Mouse (Mus musculus) forebrain, embryonic 10.5 days (tissue): ENCODE data around the gene Aph1a. TPM values are rescaled to one million over a fixed set of nuclear protein-coding genes. Genes with fewer than 3 reads are reported as not detected.

Experiments
- DNase-seq: peaks from one replicate; pipeline ENCODE4 v3.0.0-alpha.2; 2017; ENCODE audit warnings: low spot score; ENCODE audit errors: extremely low spot score
- H3K27ac ChIP-seq: fragments of 300-500 bp; sonication (generic); 2 replicates; pipeline ENCODE4 v1.5.1; 2016; ENCODE audit warnings: mild to moderate bottlenecking
- H3K27me3 ChIP-seq: fragments of 300-500 bp; sonication (generic); 2 replicates; pipeline ENCODE4 v1.6.1; 2016; ENCODE audit warnings: mild to moderate bottlenecking; ENCODE audit not compliant: poor library complexity, severe bottlenecking
- H3K36me3 ChIP-seq: fragments of 300-500 bp; sonication (generic); replicated peaks from 2 replicates; pipeline ENCODE4 v1.6.1; 2016; ENCODE audit warnings: mild to moderate bottlenecking, moderate library complexity
- H3K4me1 ChIP-seq: fragments of 300-500 bp; sonication (generic); 2 replicates; pipeline ENCODE4 v1.6.1; 2016
- H3K4me3 ChIP-seq: fragments of 300-500 bp; sonication (generic); 2 replicates; pipeline ENCODE4 v1.5.1; 2016; ENCODE audit warnings: mild to moderate bottlenecking, moderate library complexity
- H3K9me3 ChIP-seq: fragments of 300-500 bp; sonication (generic); 2 replicates; pipeline ENCODE4 v1.6.1; 2016; ENCODE audit warnings: mild to moderate bottlenecking, moderate library complexity
- WGBS: fragments of 180-500 bp; shearing (Covaris S2); methylation state at CpG from one replicate; pipeline ENCODE4 v1.1.7; 2016; 5-methylcytosine and 5-hydroxymethylcytosine counted together
- polyA plus RNA-seq: library from polyadenylated mRNA; unstranded; fragments of >200 nt; fragmentation: Nextera tagmentation; extraction: Ambion mirVana; gene quantifications from 2 replicates; pipeline ENCODE4 v1.2.1, GENCODE M21; 2016

Gene Aph1a
- polyA plus RNA-seq, 1 experiment from 2014 or later, result 28.7 TPM

GRCm38 (mm10) chr3:95866071-95866470 is 27.7 kb upstream of the Aph1a start:
- no peak for DNase-seq
- Histone ChIP-seq H3K36me3 (peaks cover 87% of the 10 kb centered on the region), H3K9me3 (no peaks in the 10 kb centered on the region), H3K27me3 (no peaks in the 10 kb centered on the region), H3K27ac (no peak overlapping the region), H3K4me1 (peaks cover 12% of the 10 kb centered on the region), H3K4me3 (no peak overlapping the region)
- 97% methylated on average over 5 of the region's 5 CpGs for WGBS

GRCm38 (mm10) chr3:95867408-95867807 is 26.4 kb upstream of the Aph1a start:
- Histone ChIP-seq H3K27me3 (no peaks in the 10 kb centered on the region), H3K4me3 (no peak overlapping the region), H3K36me3 (peaks cover 74% of the 10 kb centered on the region), H3K4me1 (peaks cover 19% of the 10 kb centered on the region), H3K27ac (no peak overlapping the region), H3K9me3 (no peaks in the 10 kb centered on the region)
- no peak for DNase-seq
- 94% methylated on average over 2 of the region's 2 CpGs for WGBS

- Histone ChIP-seq H3K9me3 (no peaks in the 10 kb centered on the region), H3K27me3 (no peaks in the 10 kb centered on the region), H3K4me1 (peaks cover 23% of the 10 kb centered on the region), H3K27ac (peak overlapping the region; percentile 90), H3K4me3 (peak overlapping the region; percentile 80), H3K36me3 (peaks cover 46% of the 10 kb centered on the region)
- WGBS, result 9% methylated on average over 15 of the region's 15 CpGs
- DNase-seq, result no peak
Measured at GRCm38 (mm10) chr3:95870976-95871375, 22.8 kb upstream of the Aph1a start.

GRCm38 (mm10) chr3:95871392-95871867 is 22.3 kb upstream of the Aph1a start, which contains the start of gene Mrps21:
Gene Mrps21, minus strand, starts transcription at chr3:95871519.
- no peaks in the 10 kb centered on the region for H3K27me3 ChIP-seq
- no peaks in the 10 kb centered on the region for H3K9me3 ChIP-seq
- H3K4me1 ChIP-seq, result peaks cover 23% of the 10 kb centered on the region
- H3K27ac ChIP-seq, result peak within 1 kb of the TSS; percentile 90
- peak within 1 kb of the TSS; percentile 80 for H3K4me3 ChIP-seq
- WGBS, result under 1% methylated on average over 33 of the region's 33 CpGs
- H3K36me3 ChIP-seq, result peaks cover 43% of the 10 kb centered on the region
- peak; percentile 83 for DNase-seq

GRCm38 (mm10) chr3:95872048-95872447 is 21.7 kb upstream of the Aph1a start:
- no peaks in the 10 kb centered on the region for H3K27me3 ChIP-seq
- peak overlapping the region; percentile 90 for H3K27ac ChIP-seq
- H3K9me3 ChIP-seq, result no peaks in the 10 kb centered on the region
- peaks cover 37% of the 10 kb centered on the region for H3K36me3 ChIP-seq
- 85% methylated on average over 7 of the region's 7 CpGs for WGBS
- no peak for DNase-seq
- peak overlapping the region; percentile 80 for H3K4me3 ChIP-seq
- H3K4me1 ChIP-seq, result peaks cover 23% of the 10 kb centered on the region

- no peaks in the 10 kb centered on the region for H3K9me3 ChIP-seq
- H3K27me3 ChIP-seq, result peaks cover 11% of the 10 kb centered on the region
- no peak overlapping the region for H3K27ac ChIP-seq
- peaks cover 22% of the 10 kb centered on the region for H3K4me1 ChIP-seq
- WGBS, result 92% methylated on average over 4 of the region's 4 CpGs
- no peak overlapping the region for H3K4me3 ChIP-seq
- DNase-seq, result no peak
- peaks cover 14% of the 10 kb centered on the region for H3K36me3 ChIP-seq
Measured at GRCm38 (mm10) chr3:95879063-95879462, 14.7 kb upstream of the Aph1a start.

GRCm38 (mm10) chr3:95881979-95882815 is 11.6 kb upstream of the Aph1a start, which contains the start of gene Ciart:
Gene Ciart, minus strand, starts transcription at chr3:95882251.
- peak within 1 kb of the TSS; percentile 82 for H3K27ac ChIP-seq
- peak within 1 kb of the TSS; percentile 67 for H3K4me3 ChIP-seq
- peaks cover 22% of the 10 kb centered on the region for H3K4me1 ChIP-seq
- under 1% methylated on average over 66 of the region's 66 CpGs for WGBS
- peak; percentile 97 for DNase-seq
- H3K9me3 ChIP-seq, result no peaks in the 10 kb centered on the region
- peaks cover 10% of the 10 kb centered on the region for H3K36me3 ChIP-seq
- peaks cover 11% of the 10 kb centered on the region for H3K27me3 ChIP-seq

- Histone ChIP-seq H3K27me3 (peaks cover 11% of the 10 kb centered on the region), H3K4me1 (peaks cover 22% of the 10 kb centered on the region), H3K36me3 (peaks cover 8% of the 10 kb centered on the region; the same call in 1 of the 2 replicates), H3K4me3 (peak overlapping the region; percentile 67), H3K27ac (peak overlapping the region; percentile 82), H3K9me3 (no peaks in the 10 kb centered on the region)
- 3% methylated on average over 24 of the region's 24 CpGs for WGBS
- peak; percentile 51 for DNase-seq
Measured at GRCm38 (mm10) chr3:95882816-95883425, 10.8 kb upstream of the Aph1a start.

GRCm38 (mm10) chr3:95884400-95884799 is 9.4 kb upstream of the Aph1a start:
- Histone ChIP-seq H3K4me1 (peaks cover 22% of the 10 kb centered on the region), H3K9me3 (no peaks in the 10 kb centered on the region), H3K4me3 (no peak overlapping the region), H3K27me3 (peaks cover 11% of the 10 kb centered on the region), H3K27ac (no peak overlapping the region), H3K36me3 (peaks cover 3% of the 10 kb centered on the region; the same call in 1 of the 2 replicates)
- no peak for DNase-seq
- 81% methylated on average over 5 of the region's 5 CpGs for WGBS

GRCm38 (mm10) chr3:95887596-95887995 is 6.2 kb upstream of the Aph1a start:
- H3K27ac ChIP-seq, result no peak overlapping the region
- no peaks in the 10 kb centered on the region for H3K36me3 ChIP-seq
- H3K4me1 ChIP-seq, result peaks cover 20% of the 10 kb centered on the region
- no peak for DNase-seq
- 90% methylated on average over 4 of the region's 4 CpGs for WGBS
- peaks cover 15% of the 10 kb centered on the region for H3K27me3 ChIP-seq
- no peaks in the 10 kb centered on the region for H3K9me3 ChIP-seq
- no peak overlapping the region for H3K4me3 ChIP-seq

GRCm38 (mm10) chr3:95889664-95890063 is 4.1 kb upstream of the Aph1a start:
- Histone ChIP-seq H3K36me3 (no peaks in the 10 kb centered on the region), H3K27ac (no peak overlapping the region), H3K27me3 (peaks cover 16% of the 10 kb centered on the region), H3K9me3 (no peaks in the 10 kb centered on the region), H3K4me3 (no peak overlapping the region), H3K4me1 (peaks cover 31% of the 10 kb centered on the region)
- no peak for DNase-seq
- whole genome bisulfite sequencing, result 69% methylated on average over 3 of the region's 3 CpGs

- H3K4me3 ChIP-seq, result peak within 1 kb of the TSS; percentile 24
- H3K4me1 ChIP-seq, result peaks cover 44% of the 10 kb centered on the region
- 33% methylated on average over 12 of the region's 12 CpGs for WGBS
- peak within 1 kb of the TSS; percentile 84 for H3K27ac ChIP-seq
- H3K9me3 ChIP-seq, result no peaks in the 10 kb centered on the region
- no peak for DNase-seq
- peaks cover 16% of the 10 kb centered on the region for H3K27me3 ChIP-seq
- H3K36me3 ChIP-seq, result peaks cover 7% of the 10 kb centered on the region
Measured at GRCm38 (mm10) chr3:95891211-95892065, 2.3 kb upstream of the Aph1a start, which contains the start of gene BC028528. Gene BC028528, minus strand, starts transcription at chr3:95892005.
